Mouse (Mus musculus): ENCODE measurements around the gene Zfp867.

DNA sequence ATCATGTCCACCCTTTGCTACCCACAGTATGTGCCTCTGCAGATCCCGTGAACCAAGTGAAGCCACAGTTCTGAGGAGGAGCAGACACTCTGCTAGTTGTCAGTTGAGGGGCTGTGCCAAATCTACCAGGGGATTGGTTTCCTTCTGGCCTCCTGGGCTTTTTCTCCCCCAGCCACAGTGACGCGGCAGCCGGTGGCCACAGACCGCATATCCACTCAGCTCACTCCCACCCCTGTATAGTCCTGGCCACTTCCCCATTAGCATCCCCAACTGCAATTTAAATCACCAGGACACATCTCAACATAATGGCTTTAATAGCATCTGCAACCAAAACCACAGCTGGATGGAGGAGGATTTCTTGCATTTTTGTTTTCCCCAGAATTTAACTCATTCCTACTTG lies 53.6 kb downstream of the Zfp867 start:
- TF ChIP-seq CTCF (IDR thresholded peaks at IDR 0.05) (no peak), EP300 (IDR thresholded peaks at IDR 0.05) (no peak)

Measured in lung, postnatal 0 days (tissue).